In genomic region chr10:79840644-79841551, GRCm38 (mm10) we compare ENCODE assay signal across 9 mouse cellular contexts. TPM values are rescaled to one million over a fixed set of nuclear protein-coding genes. Genes with fewer than 3 reads are reported as not detected.
DNase-seq lines count a peak whose midpoint lies in the region; ATAC-seq and TF ChIP-seq lines count a peak whose summit lies in the region.
"Had no signal": no experiment of that assay in that cellular context is flagged by ENCODE, and none has a peak within 500 bp of the region (broad histone marks: within the 10 kb centered on the region; RNA-seq: fewer than 3 reads in every experiment).

No protein-coding gene starts in this region.

- no peak for TF ChIP-seq CTCF in C2C12 (IDR thresholded peaks at IDR 0.05; ENCODE audit: control insufficient read depth, insufficient read depth, insufficient read length)
- peak; percentile 16; the same call in 1 of the 2 replicates for TF ChIP-seq CTCF in liver, postnatal 0 days (IDR thresholded peaks at IDR 0.05; ENCODE audit: low read depth)

- peak overlapping the region; percentile 81 for H3K4me2 ChIP-seq in heart, embryonic 16.5 days (ENCODE audit: low read depth, low read length)
- peak overlapping the region; percentile 79 for H3K4me2 ChIP-seq in liver, postnatal 0 days (ENCODE audit: low read depth, low read length)
- H3K4me2 ChIP-seq in neural tube, embryonic 13.5 days, result peak overlapping the region; percentile 61

- H3K9me3 ChIP-seq in forebrain, embryonic 10.5 days, result no peaks in the 10 kb centered on the region
- H3K9me3 ChIP-seq in heart, embryonic 16.5 days (replicated peaks; ENCODE audit: control insufficient read depth, low read length), result no peaks in the 10 kb centered on the region
- H3K9me3 ChIP-seq in liver, postnatal 0 days (ENCODE audit: low read length), result no peaks in the 10 kb centered on the region
- no peaks in the 10 kb centered on the region for H3K9me3 ChIP-seq in neural tube, embryonic 13.5 days

- peaks cover 39% of the 10 kb centered on the region for H3K4me1 ChIP-seq in forebrain, embryonic 10.5 days
- peaks cover 16% of the 10 kb centered on the region for H3K4me1 ChIP-seq in heart, embryonic 16.5 days (ENCODE audit: control insufficient read depth, insufficient read depth, low read length)
- peaks cover 3% of the 10 kb centered on the region; the same call in 1 of the 2 replicates for H3K4me1 ChIP-seq in liver, postnatal 0 days (ENCODE audit: insufficient read depth)
- peaks cover 38% of the 10 kb centered on the region for H3K4me1 ChIP-seq in neural tube, embryonic 13.5 days (replicated peaks)

- no peaks in the 10 kb centered on the region for H3K27me3 ChIP-seq in C2C12 (ENCODE audit: control insufficient read depth, insufficient read depth, insufficient read length)
- H3K27me3 ChIP-seq in forebrain, embryonic 10.5 days (ENCODE audit: poor library complexity, severe bottlenecking), result no peaks in the 10 kb centered on the region
- no peaks in the 10 kb centered on the region for H3K27me3 ChIP-seq in heart, embryonic 16.5 days (ENCODE audit: control insufficient read depth, insufficient read depth, low read length)
- no peaks in the 10 kb centered on the region for H3K27me3 ChIP-seq in liver, postnatal 0 days (ENCODE audit: insufficient read depth, low read length)
- no peaks in the 10 kb centered on the region for H3K27me3 ChIP-seq in neural tube, embryonic 13.5 days

- ATAC-seq in heart, embryonic 16.5 days (replicated peaks; ENCODE audit: extremely low read depth, insufficient read depth, low FRiP score), result peak; percentile 86
- peak; percentile 72 for ATAC-seq in liver, postnatal 0 days
- peak; percentile 84 for ATAC-seq in neural tube, embryonic 13.5 days (ENCODE audit: low read depth)

- H3K4me3 ChIP-seq in C2C12 (ENCODE audit: insufficient read depth, poor library complexity, severe bottlenecking), result peak overlapping the region; percentile 31
- peak overlapping the region; percentile 47 for H3K4me3 ChIP-seq in forebrain, embryonic 10.5 days
- H3K4me3 ChIP-seq in heart, embryonic 16.5 days (ENCODE audit: low read length), result peak overlapping the region; percentile 54
- peak overlapping the region; percentile 41 for H3K4me3 ChIP-seq in liver, postnatal 0 days (ENCODE audit: low read depth, low read length)
- H3K4me3 ChIP-seq in neural tube, embryonic 13.5 days, result peak overlapping the region; percentile 31

- no peaks in the 10 kb centered on the region for H3K36me3 ChIP-seq in C2C12 (ENCODE audit: control insufficient read depth, insufficient read depth)
- H3K36me3 ChIP-seq in forebrain, embryonic 10.5 days (replicated peaks), result no peaks in the 10 kb centered on the region
- no peaks in the 10 kb centered on the region for H3K36me3 ChIP-seq in heart, embryonic 16.5 days (ENCODE audit: control insufficient read depth, insufficient read depth)
- H3K36me3 ChIP-seq in liver, postnatal 0 days (replicated peaks; ENCODE audit: insufficient read depth, low read length), result no peaks in the 10 kb centered on the region
- no peaks in the 10 kb centered on the region for H3K36me3 ChIP-seq in neural tube, embryonic 13.5 days

- peak overlapping the region; percentile 54 for H3ac ChIP-seq in C2C12 (ENCODE audit: control insufficient read depth, insufficient read length, low read depth)

- H3K79me2 ChIP-seq in C2C12 (ENCODE audit: control insufficient read depth, insufficient read depth), result no peaks in the 10 kb centered on the region

- peak; percentile 62 to 67 for DNase-seq in adrenal gland, postnatal 36 days
- peak; percentile 67 for DNase-seq in forebrain, embryonic 10.5 days (ENCODE audit: extremely low spot score, low spot score)
- peak; percentile 79 to 84 for DNase-seq in kidney, postnatal 25 days
- no peak for DNase-seq in liver, postnatal 0 days
- DNase-seq in natural killer cell, adult 2 months (ENCODE audit: low spot score in 2 of 2), result no peak

- no peak for TF ChIP-seq EP300 in liver, postnatal 0 days (IDR thresholded peaks at IDR 0.05; ENCODE audit: low read depth)

- peak overlapping the region; percentile 74 for H3K9ac ChIP-seq in heart, embryonic 16.5 days (ENCODE audit: low read length)
- peak overlapping the region; percentile 26 for H3K9ac ChIP-seq in liver, postnatal 0 days (replicated peaks)
- H3K9ac ChIP-seq in neural tube, embryonic 13.5 days, result peak overlapping the region; percentile 70

- H3K27ac ChIP-seq in forebrain, embryonic 10.5 days, result peak overlapping the region; percentile 88
- H3K27ac ChIP-seq in heart, embryonic 16.5 days (ENCODE audit: low read length), result peak overlapping the region; percentile 91
- H3K27ac ChIP-seq in liver, postnatal 0 days (ENCODE audit: low read depth), result peak overlapping the region; percentile 53
- H3K27ac ChIP-seq in neural tube, embryonic 13.5 days (replicated peaks), result peak overlapping the region; percentile 84

- no peaks in the 10 kb centered on the region for H3K79me3 ChIP-seq in C2C12 (ENCODE audit: low read depth)

- WGBS in forebrain, embryonic 10.5 days, result under 1% methylated on average over 24 of the region's 24 CpGs
- under 1% methylated on average over 24 of the region's 24 CpGs for WGBS in heart, embryonic 16.5 days
- WGBS in liver, postnatal 0 days (ENCODE audit: insufficient replicate concordance), result under 1% methylated on average over 24 of the region's 24 CpGs
- WGBS in neural tube, embryonic 13.5 days, result under 1% methylated on average over 24 of the region's 24 CpGs

TF ChIP-seq in C2C12, 6 proteins besides CTCF, POLR2A, EP300 and RAD21:
- TF ChIP-seq CEBPB (IDR thresholded peaks at IDR 0.05; ENCODE audit: low read depth) (no peak), MYOG (IDR thresholded peaks at IDR 0.05; ENCODE audit: control insufficient read depth, extremely low read depth, insufficient read length) (no peak), MAX (IDR thresholded peaks at IDR 0.05) (no peak), USF1 (IDR thresholded peaks at IDR 0.05; ENCODE audit: low read depth) (no peak), FOSL1 (IDR thresholded peaks at IDR 0.05; ENCODE audit: insufficient read depth, low read length, poor library complexity, severe bottlenecking) (no peak), MYOD1 (IDR thresholded peaks at IDR 0.05; ENCODE audit: control insufficient read depth, insufficient read length, low read depth) (no peak)

RNA-seq across cellular contexts. Expression of gene Ptbp1, which starts 13.3 kb away (rescaled TPM):
- 345 TPM for polyA plus RNA-seq in C2C12 (2012; fragmentation: generic; extraction: Trizol)
- 100 to 1,000 TPM; 257 to 299 TPM for total RNA-seq in adrenal gland, postnatal 36 days (2021)
- 370 and 377 TPM in 2 replicates for polyA plus RNA-seq in forebrain, embryonic 10.5 days (2016; fragmentation: Nextera tagmentation; extraction: Ambion mirVana)
- polyA plus RNA-seq in heart, embryonic 16.5 days (2015; fragmentation: Nextera tagmentation; extraction: Ambion mirVana), result 125 and 146 TPM in 2 replicates
- 55.4 and 59.1 TPM in 2 replicates for polyA plus RNA-seq in liver, postnatal 0 days (2015; fragmentation: Nextera tagmentation; extraction: Ambion mirVana)
- 87.9 and 114 TPM in 2 replicates for polyA plus RNA-seq in neural tube, embryonic 13.5 days (2015; fragmentation: Nextera tagmentation; extraction: Ambion mirVana)

RNA-seq across cellular contexts. Expression of gene Misp, which starts 20.1 kb away (rescaled TPM):
- polyA plus RNA-seq in C2C12 (2012; fragmentation: generic; extraction: Trizol), result not detected
- under 1 TPM in 1 of 2 experiments, not detected in 1; 0.43 TPM for total RNA-seq in adrenal gland, postnatal 36 days (2021)
- polyA plus RNA-seq in forebrain, embryonic 10.5 days (2016; fragmentation: Nextera tagmentation; extraction: Ambion mirVana), result 0.18 and 1.0 TPM in 2 replicates
- 1.8 and 1.9 TPM in 2 replicates for polyA plus RNA-seq in heart, embryonic 16.5 days (2015; fragmentation: Nextera tagmentation; extraction: Ambion mirVana)
- 1.00 and 1.3 TPM in 2 replicates for polyA plus RNA-seq in liver, postnatal 0 days (2015; fragmentation: Nextera tagmentation; extraction: Ambion mirVana)
- 2.1 and 2.5 TPM in 2 replicates for polyA plus RNA-seq in neural tube, embryonic 13.5 days (2015; fragmentation: Nextera tagmentation; extraction: Ambion mirVana)

RNA-seq across cellular contexts. Expression of gene Prtn3, which starts 33.4 kb away (rescaled TPM):
- not detected for polyA plus RNA-seq in C2C12 (2012; fragmentation: generic; extraction: Trizol)
- under 1 TPM; 0.50 to 0.56 TPM for total RNA-seq in adrenal gland, postnatal 36 days (2021)
- polyA plus RNA-seq in forebrain, embryonic 10.5 days (2016; fragmentation: Nextera tagmentation; extraction: Ambion mirVana), result 8.1 TPM in 2 replicates
- 1.2 and 1.9 TPM in 2 replicates for polyA plus RNA-seq in heart, embryonic 16.5 days (2015; fragmentation: Nextera tagmentation; extraction: Ambion mirVana)
- 123 and 127 TPM in 2 replicates for polyA plus RNA-seq in liver, postnatal 0 days (2015; fragmentation: Nextera tagmentation; extraction: Ambion mirVana)
- 14.3 and 14.7 TPM in 2 replicates for polyA plus RNA-seq in neural tube, embryonic 13.5 days (2015; fragmentation: Nextera tagmentation; extraction: Ambion mirVana)

RNA-seq across cellular contexts. Expression of gene Plppr3, which starts 33.5 kb away (rescaled TPM):
- 2.3 TPM for polyA plus RNA-seq in C2C12 (2012; fragmentation: generic; extraction: Trizol)
- total RNA-seq in adrenal gland, postnatal 36 days (2021), result under 1 TPM; 0.16 to 0.50 TPM
- 91.4 and 102 TPM in 2 replicates for polyA plus RNA-seq in forebrain, embryonic 10.5 days (2016; fragmentation: Nextera tagmentation; extraction: Ambion mirVana)
- 9.1 and 9.8 TPM in 2 replicates for polyA plus RNA-seq in heart, embryonic 16.5 days (2015; fragmentation: Nextera tagmentation; extraction: Ambion mirVana)
- 2.9 and 4.9 TPM in 2 replicates for polyA plus RNA-seq in liver, postnatal 0 days (2015; fragmentation: Nextera tagmentation; extraction: Ambion mirVana)
- 343 and 361 TPM in 2 replicates for polyA plus RNA-seq in neural tube, embryonic 13.5 days (2015; fragmentation: Nextera tagmentation; extraction: Ambion mirVana)

RNA-seq across cellular contexts. Expression of gene Elane, which starts 45.1 kb away (rescaled TPM):
- polyA plus RNA-seq in C2C12 (2012; fragmentation: generic; extraction: Trizol), result not detected
- total RNA-seq in adrenal gland, postnatal 36 days (2021), result under 1 TPM; 0.30 to 0.33 TPM
- not detected in 2 replicates for polyA plus RNA-seq in forebrain, embryonic 10.5 days (2016; fragmentation: Nextera tagmentation; extraction: Ambion mirVana)
- polyA plus RNA-seq in heart, embryonic 16.5 days (2015; fragmentation: Nextera tagmentation; extraction: Ambion mirVana), result 0.20 and 1.1 TPM in 2 replicates
- 180 and 207 TPM in 2 replicates for polyA plus RNA-seq in liver, postnatal 0 days (2015; fragmentation: Nextera tagmentation; extraction: Ambion mirVana)
- 0.67 TPM in 1 of 2 replicates, not detected in the other for polyA plus RNA-seq in neural tube, embryonic 13.5 days (2015; fragmentation: Nextera tagmentation; extraction: Ambion mirVana)
- total RNA-seq: layer of hippocampus, postnatal 10 days had no signal

Comparison
In these comparisons a context has a peak if more than half of its experiments do, and no peak if none do; other contexts are left out.
1. DNase-seq: peak in adrenal gland, postnatal 36 days (2 of 2), forebrain, embryonic 10.5 days (single experiment) and kidney, postnatal 25 days (2 of 2); none in liver, postnatal 0 days (single experiment) and natural killer cell, adult 2 months (0 of 2).
2. Peak in every context shown above with its lines, with median percentiles within 50 percentile points of each other: H3K4me3 ChIP-seq, H3K27ac ChIP-seq, ATAC-seq, H3K4me2 ChIP-seq and H3K9ac ChIP-seq.